Mouse (Mus musculus) ES-Bruce4 (cell line): ENCODE measurements at regions not wholly inside any gene's neighbourhood (a gene's known extent, or its start where the extent isn't known, plus 50 kb on each side); places are given as distances from the start of the nearest gene placed in this dataset.

Experiments used
- CTCF ChIP-seq: IDR thresholded peaks from one replicate; pipeline ENCODE4 v1.8.1; 2011; ENCODE audit warnings: low read depth, low read length
- EP300 ChIP-seq: IDR thresholded peaks from 2 replicates; pipeline ENCODE4 v1.6.1; 2011; ENCODE audit warnings: low read depth, low read length; ENCODE audit not compliant: insufficient read depth

GRCm38 (mm10) chr1:113194116-113194812 is 1329.5 kb upstream of the Dsel start:
- TF ChIP-seq EP300, result no peak
- TF ChIP-seq CTCF, result no peak
